Mouse (Mus musculus) neural tube, embryonic 11.5 days (tissue): Measurements from ENCODE around the gene Arhgef12. TPM values are rescaled to one million over a fixed set of nuclear protein-coding genes. Genes with fewer than 3 reads are reported as not detected.
A peak's percentile ranks its signal among the peaks of the same experiment; 100 is the strongest.

ENCODE experiments used
- ATAC-seq: fragments of 200-750 bp; cut with Nextera tagmentation; 2 replicates; pipeline ENCODE4 v1.8.0; 2017; ENCODE audit warnings: moderate number of reproducible peaks, mild to moderate bottlenecking, moderate TSS enrichment, moderate library complexity; ENCODE audit not compliant: insufficient read depth, low FRiP score, low TSS enrichment
- DNase-seq: peaks from one replicate; pipeline ENCODE4 v3.0.0-alpha.2; 2015; ENCODE audit warnings: low spot score
- H3K27ac ChIP-seq: fragments of 300-500 bp; sonication (generic); 2 replicates; pipeline ENCODE4 v1.5.1; 2014; ENCODE audit warnings: low read depth, mild to moderate bottlenecking, low read length
- H3K27me3 ChIP-seq: fragments of 300-500 bp; sonication (generic); 2 replicates; pipeline ENCODE4 v1.6.1; 2014; ENCODE audit warnings: mild to moderate bottlenecking, low read length, mixed read lengths; ENCODE audit not compliant: control insufficient read depth, insufficient read depth
- H3K36me3 ChIP-seq: fragments of 300-500 bp; sonication (generic); 2 replicates; pipeline ENCODE4 v1.6.1; 2014; ENCODE audit warnings: mild to moderate bottlenecking, low read length, moderate library complexity, mixed read lengths; ENCODE audit not compliant: control insufficient read depth, insufficient read depth
- H3K4me1 ChIP-seq: fragments of 300-500 bp; sonication (generic); 2 replicates; pipeline ENCODE4 v1.6.1; 2014; ENCODE audit warnings: low read length, mixed read lengths; ENCODE audit not compliant: control insufficient read depth, insufficient read depth
- H3K4me2 ChIP-seq: fragments of 300-500 bp; sonication (generic); 2 replicates; pipeline ENCODE4 v1.6.1; 2014; ENCODE audit warnings: low read depth, mild to moderate bottlenecking, moderate library complexity
- H3K4me3 ChIP-seq: fragments of 300-500 bp; sonication (generic); 2 replicates; pipeline ENCODE4 v1.5.1; 2014; ENCODE audit warnings: low read depth, low read length
- H3K9ac ChIP-seq: fragments of 300-500 bp; sonication (generic); 2 replicates; pipeline ENCODE4 v1.6.1; 2014; ENCODE audit warnings: mild to moderate bottlenecking, low read length
- H3K9me3 ChIP-seq: fragments of 300-500 bp; sonication (generic); 2 replicates; pipeline ENCODE4 v1.6.1; 2016; ENCODE audit warnings: low read length; ENCODE audit not compliant: control insufficient read depth
- WGBS: fragments of 180-500 bp; shearing (Covaris S2); extraction: QIAGEN DNeasy Blood & Tissue Kit; methylation state at CpG from one replicate; pipeline ENCODE4 v1.1.7; 2014; 5-methylcytosine and 5-hydroxymethylcytosine counted together
- polyA plus RNA-seq: library from polyadenylated mRNA; unstranded; fragments of >200 nt; fragmentation: Nextera tagmentation; extraction: Ambion mirVana; gene quantifications from 2 replicates; pipeline ENCODE4 v1.2.1, GENCODE M21; 2014

The Arhgef12 gene
- polyA plus RNA-seq, 1 experiment from 2014 or later, result 10.3 TPM

- 28% methylated on average over 22 of the region's 22 CpGs for WGBS
- H3K4me1 ChIP-seq, result peaks cover 18% of the 10 kb centered on the region; the same call in 1 of the 2 replicates
- no peaks in the 10 kb centered on the region for H3K9me3 ChIP-seq
- no peaks in the 10 kb centered on the region for H3K27me3 ChIP-seq
- DNase-seq (no peak), ATAC-seq (peak; percentile 37; the same call in 1 of the 2 replicates)
- H3K9ac ChIP-seq, result peak overlapping the region; percentile 95
- H3K27ac ChIP-seq, result peak overlapping the region; percentile 85
- H3K4me2 ChIP-seq, result peak overlapping the region; percentile 72
- H3K4me3 ChIP-seq, result peak overlapping the region; percentile 93
- no peaks in the 10 kb centered on the region for H3K36me3 ChIP-seq
These were observed 433 bp downstream of the Arhgef12 start for GRCm38 (mm10) chr9:43106426-43107186.

GRCm38 (mm10) chr9:43105664-43106361, 1.2 kb downstream of the Arhgef12 start:
- Histone ChIP-seq H3K36me3 (no peaks in the 10 kb centered on the region), H3K9ac (peak overlapping the region; percentile 95), H3K4me3 (peak overlapping the region; percentile 93), H3K27me3 (no peaks in the 10 kb centered on the region), H3K27ac (peak overlapping the region; percentile 85), H3K4me1 (peaks cover 18% of the 10 kb centered on the region; the same call in 1 of the 2 replicates), H3K9me3 (no peaks in the 10 kb centered on the region), H3K4me2 (peak overlapping the region; percentile 72)
- ATAC-seq (peak; percentile 83), DNase-seq (peak; percentile 92)
- under 1% methylated on average over 77 of the region's 91 CpGs for WGBS

- under 1% methylated on average over 40 of the region's 40 CpGs for WGBS
- DNase-seq (peak; percentile 43), ATAC-seq (no peak)
- Histone ChIP-seq H3K36me3 (no peaks in the 10 kb centered on the region), H3K4me2 (peak overlapping the region; percentile 72), H3K4me1 (peaks cover 18% of the 10 kb centered on the region; the same call in 1 of the 2 replicates), H3K27ac (peak overlapping the region; percentile 85), H3K9me3 (no peaks in the 10 kb centered on the region), H3K4me3 (peak overlapping the region; percentile 93), H3K9ac (peak overlapping the region; percentile 95), H3K27me3 (no peaks in the 10 kb centered on the region)
These were observed 2.0 kb downstream of the Arhgef12 start for GRCm38 (mm10) chr9:43104873-43105663.

- Histone ChIP-seq H3K4me2 (peak overlapping the region; percentile 72), H3K9me3 (no peaks in the 10 kb centered on the region), H3K9ac (no peak overlapping the region), H3K27ac (no peak overlapping the region), H3K27me3 (no peaks in the 10 kb centered on the region), H3K36me3 (no peaks in the 10 kb centered on the region), H3K4me3 (peak overlapping the region; percentile 93), H3K4me1 (peaks cover 18% of the 10 kb centered on the region; the same call in 1 of the 2 replicates)
- WGBS, result 6% methylated on average over 4 of the region's 4 CpGs
- ATAC-seq (no peak), DNase-seq (no peak)
These were observed 2.5 kb downstream of the Arhgef12 start for GRCm38 (mm10) chr9:43104526-43104872.

- no peaks in the 10 kb centered on the region for H3K27me3 ChIP-seq
- ATAC-seq (no peak), DNase-seq (no peak)
- WGBS, result 44% methylated on average over 4 of the region's 4 CpGs
- no peak overlapping the region for H3K27ac ChIP-seq
- peak overlapping the region; percentile 18; the same call in 1 of the 2 replicates for H3K9ac ChIP-seq
- H3K4me2 ChIP-seq, result peak overlapping the region; percentile 72
- peaks cover 18% of the 10 kb centered on the region; the same call in 1 of the 2 replicates for H3K4me1 ChIP-seq
- H3K4me3 ChIP-seq, result peak overlapping the region; percentile 93
- no peaks in the 10 kb centered on the region for H3K36me3 ChIP-seq
- H3K9me3 ChIP-seq, result no peaks in the 10 kb centered on the region
These were observed 3.3 kb downstream of the Arhgef12 start for GRCm38 (mm10) chr9:43103675-43104299.

GRCm38 (mm10) chr9:43102931-43103330, 4.1 kb downstream of the Arhgef12 start:
- ATAC-seq (no peak), DNase-seq (no peak)
- WGBS, result 90% methylated on average over 2 of the region's 2 CpGs
- H3K9me3 ChIP-seq, result no peaks in the 10 kb centered on the region
- no peaks in the 10 kb centered on the region for H3K36me3 ChIP-seq
- H3K4me2 ChIP-seq, result peak overlapping the region; percentile 22
- H3K4me3 ChIP-seq, result no peak overlapping the region
- H3K4me1 ChIP-seq, result peaks cover 18% of the 10 kb centered on the region; the same call in 1 of the 2 replicates
- H3K27ac ChIP-seq, result no peak overlapping the region
- no peak overlapping the region for H3K9ac ChIP-seq
- no peaks in the 10 kb centered on the region for H3K27me3 ChIP-seq

GRCm38 (mm10) chr9:43101936-43102595, 5.0 kb downstream of the Arhgef12 start:
- no peak overlapping the region for H3K27ac ChIP-seq

GRCm38 (mm10) chr9:43098922-43099321, 8.1 kb downstream of the Arhgef12 start:
- 45% methylated on average over 4 of the region's 4 CpGs for WGBS
- Histone ChIP-seq H3K4me3 (no peak overlapping the region), H3K9ac (no peak overlapping the region), H3K27me3 (no peaks in the 10 kb centered on the region), H3K4me2 (no peak overlapping the region), H3K9me3 (no peaks in the 10 kb centered on the region), H3K27ac (no peak overlapping the region), H3K4me1 (peaks cover 9% of the 10 kb centered on the region; the same call in 1 of the 2 replicates), H3K36me3 (no peaks in the 10 kb centered on the region)
- DNase-seq, result no peak
- no peak for ATAC-seq

More at GRCm38 (mm10) chr9:43101936-43102595, 5.0 kb downstream of the Arhgef12 start:
- Histone ChIP-seq H3K27me3 (no peaks in the 10 kb centered on the region), H3K9me3 (no peaks in the 10 kb centered on the region), H3K9ac (no peak overlapping the region), H3K4me3 (no peak overlapping the region), H3K4me1 (peaks cover 18% of the 10 kb centered on the region; the same call in 1 of the 2 replicates), H3K36me3 (no peaks in the 10 kb centered on the region), H3K4me2 (no peak overlapping the region)
- ATAC-seq (no peak), DNase-seq (no peak)
- WGBS, result 83% methylated on average over 8 of the region's 8 CpGs
